Mouse (Mus musculus) left cerebral cortex, postnatal 25 days (tissue): ENCODE data around the gene Brinp3. TPM values are rescaled to one million over a fixed set of nuclear protein-coding genes. Genes with fewer than 3 reads are reported as not detected.

Source experiments
- DNase-seq, 2 experiments: peaks; one replicate each; pipeline ENCODE4 v3.0.0; 2022; ENCODE audit warnings: low spot score in 2 of 2, mixed read lengths in 1 of 2
- intact Hi-C: fragments of 180-260 bp; cut with DNase I; formaldehyde crosslinking; loops from one replicate; pipeline ENCODE4 v1.15.1; 2025
- total RNA-seq, 2 experiments: library from RNA; stranded (reverse); gene quantifications; 2 replicates each; pipeline ENCODE4 v1.2.3; 2021

Gene Brinp3
- total RNA-seq, 2 experiments from 2014 or later: 48.8 to 56.4 TPM

GRCm38 (mm10) chr1:146751066-146751465, 256.5 kb downstream of the Brinp3 start:
- intact Hi-C loops: no loop called here
- no peak for DNase-seq

GRCm38 (mm10) chr1:146783259-146783658, 288.7 kb downstream of the Brinp3 start:
- no peak for DNase-seq
- intact Hi-C loops: no loop called here

- no peak for DNase-seq
- intact Hi-C loops: no loop called here
These were observed 292.7 kb downstream of the Brinp3 start for GRCm38 (mm10) chr1:146787236-146787635.

GRCm38 (mm10) chr1:146792826-146793225, 298.3 kb downstream of the Brinp3 start:
- intact Hi-C loops: no loop called here
- DNase-seq: peak; percentile 37 to 70

- DNase-seq: no peak
- intact Hi-C loops: no loop called here
These were observed 305.5 kb downstream of the Brinp3 start for GRCm38 (mm10) chr1:146799986-146800553.

GRCm38 (mm10) chr1:146801821-146802220, 307.3 kb downstream of the Brinp3 start:
- intact Hi-C loops: no loop called here
- DNase-seq: no peak

GRCm38 (mm10) chr1:146807765-146808164, 313.2 kb downstream of the Brinp3 start:
- intact Hi-C loops: no loop called here
- DNase-seq: no peak

GRCm38 (mm10) chr1:146833888-146834287, 339.3 kb downstream of the Brinp3 start:
- intact Hi-C loops: no loop called here
- DNase-seq: no peak

GRCm38 (mm10) chr1:146844087-146844486, 349.5 kb downstream of the Brinp3 start:
- peak in 1 of 2 experiments; percentile 33 for DNase-seq

GRCm38 (mm10) chr1:146848892-146849291, 354.3 kb downstream of the Brinp3 start:
- DNase-seq: no peak
- intact Hi-C loops: no loop called here

More at GRCm38 (mm10) chr1:146844087-146844486, 349.5 kb downstream of the Brinp3 start:
- intact Hi-C loops: no loop called here

GRCm38 (mm10) chr1:146850147-146850546, 355.6 kb downstream of the Brinp3 start:
- no peak for DNase-seq
- intact Hi-C loops: no loop called here

- intact Hi-C loops: no loop called here
- no peak for DNase-seq
These were observed 404.1 kb downstream of the Brinp3 start for GRCm38 (mm10) chr1:146898636-146899035.

GRCm38 (mm10) chr1:146901691-146902090, 407.1 kb downstream of the Brinp3 start:
- no peak for DNase-seq
- intact Hi-C loops: no loop called here

- intact Hi-C loops: no loop called here
- no peak for DNase-seq
These were observed 445.2 kb downstream of the Brinp3 start for GRCm38 (mm10) chr1:146939463-146940389.
